Mouse (Mus musculus) 416B (cell line): ENCODE data around the gene C530008M17Rik.

Experiments
- DNase-seq: peaks from one replicate; pipeline ENCODE4 v3.0.0; 2011; ENCODE audit warnings: low read depth

The C530008M17Rik gene

GRCm38 (mm10) chr5:76702646-76703045 lies 46.3 kb downstream of the C530008M17Rik start:
- no peak for DNase-seq

- no peak for DNase-seq
Observed at GRCm38 (mm10) chr5:76705307-76706173, 49.2 kb downstream of the C530008M17Rik start.

GRCm38 (mm10) chr5:76707072-76707471 lies 50.8 kb downstream of the C530008M17Rik start:
- DNase-seq, result no peak

GRCm38 (mm10) chr5:76708004-76708403 lies 51.7 kb downstream of the C530008M17Rik start:
- no peak for DNase-seq

- DNase-seq, result no peak
Observed at GRCm38 (mm10) chr5:76713743-76714142, 57.4 kb downstream of the C530008M17Rik start.

GRCm38 (mm10) chr5:76719954-76720353 lies 63.6 kb downstream of the C530008M17Rik start:
- no peak for DNase-seq

GRCm38 (mm10) chr5:76724878-76725277 lies 68.6 kb downstream of the C530008M17Rik start:
- no peak for DNase-seq

GRCm38 (mm10) chr5:76726518-76727103 lies 70.3 kb downstream of the C530008M17Rik start:
- no peak for DNase-seq

GRCm38 (mm10) chr5:76733055-76733641 lies 76.8 kb downstream of the C530008M17Rik start:
- no peak for DNase-seq

- no peak for DNase-seq
Observed at GRCm38 (mm10) chr5:76741463-76741862, 85.2 kb downstream of the C530008M17Rik start.

GRCm38 (mm10) chr5:76742076-76742475 lies 85.8 kb downstream of the C530008M17Rik start:
- DNase-seq, result no peak

- DNase-seq, result no peak
Observed at GRCm38 (mm10) chr5:76744737-76745209, 88.5 kb downstream of the C530008M17Rik start.

- DNase-seq, result no peak
Observed at GRCm38 (mm10) chr5:76747851-76748250, 91.5 kb downstream of the C530008M17Rik start.

- no peak for DNase-seq
Observed at GRCm38 (mm10) chr5:76752351-76752750, 96.0 kb downstream of the C530008M17Rik start.

- DNase-seq, result no peak
Observed at GRCm38 (mm10) chr5:76760349-76760748, 104.0 kb downstream of the C530008M17Rik start.

- DNase-seq, result no peak
Observed at GRCm38 (mm10) chr5:76762030-76762698, 105.9 kb downstream of the C530008M17Rik start.

GRCm38 (mm10) chr5:76763148-76763701 lies 106.9 kb downstream of the C530008M17Rik start:
- DNase-seq, result no peak

GRCm38 (mm10) chr5:76763731-76764130 lies 107.4 kb downstream of the C530008M17Rik start:
- DNase-seq, result no peak

- peak; percentile 54 for DNase-seq
Observed at GRCm38 (mm10) chr5:76769014-76769413, 112.7 kb downstream of the C530008M17Rik start.

- DNase-seq, result peak; percentile 20
Observed at GRCm38 (mm10) chr5:76769572-76769971, 113.3 kb downstream of the C530008M17Rik start.

- peak; percentile 63 for DNase-seq
Observed at GRCm38 (mm10) chr5:76771371-76771770, 115.1 kb downstream of the C530008M17Rik start.

- DNase-seq, result no peak
Observed at GRCm38 (mm10) chr5:76772831-76773230, 116.5 kb downstream of the C530008M17Rik start.
